ENCODE assay signal across 19 mouse cellular contexts in genomic region chr4:98401584-98401962, GRCm38 (mm10). TPM values are rescaled to one million over a fixed set of nuclear protein-coding genes. Genes with fewer than 3 reads are reported as not detected.
DNase-seq lines count a peak whose midpoint lies in the region; ATAC-seq and TF ChIP-seq lines count a peak whose summit lies in the region.
"Had no signal": no experiment of that assay in that cellular context is flagged by ENCODE, and none has a peak within 500 bp of the region (broad histone marks: within the 10 kb centered on the region; RNA-seq: fewer than 3 reads in every experiment).

No protein-coding gene starts in this region.

- no peak for ATAC-seq in heart, embryonic 15.5 days (replicated peaks; ENCODE audit: insufficient number of reproducible peaks, insufficient read depth, low FRiP score, low read depth)
- peak; percentile 34; the same call in 1 of the 2 replicates for ATAC-seq in intestine, embryonic 16.5 days
- peak; percentile 73 for ATAC-seq in stomach, postnatal 0 days (ENCODE audit: low FRiP score, low TSS enrichment)
- no peak for ATAC-seq in forebrain, embryonic 12.5 days (ENCODE audit: low FRiP score)

- no peak overlapping the region for H3K9ac ChIP-seq in heart, embryonic 15.5 days
- H3K9ac ChIP-seq in intestine, embryonic 16.5 days (ENCODE audit: low read depth, low read length), result no peak overlapping the region
- H3K9ac ChIP-seq in stomach, postnatal 0 days (ENCODE audit: low read length), result no peak overlapping the region
- H3K9ac ChIP-seq in forebrain, embryonic 12.5 days, result no peak overlapping the region
- H3K9ac ChIP-seq: liver, postnatal 0 days; neural tube, embryonic 12.5 days had no signal

- no peak for TF ChIP-seq EP300 in stomach, postnatal 0 days (optimal IDR thresholded peaks at IDR 0.05)

- H3K4me2 ChIP-seq in heart, embryonic 15.5 days, result no peak overlapping the region
- H3K4me2 ChIP-seq in intestine, embryonic 16.5 days (ENCODE audit: low read depth, low read length), result no peak overlapping the region
- no peak overlapping the region for H3K4me2 ChIP-seq in stomach, postnatal 0 days (replicated peaks; ENCODE audit: low read depth)
- no peak overlapping the region for H3K4me2 ChIP-seq in forebrain, embryonic 12.5 days
- H3K4me2 ChIP-seq: midbrain, embryonic 11.5 days; neural tube, embryonic 12.5 days had no signal

- H3K4me1 ChIP-seq in heart, embryonic 15.5 days (replicated peaks), result peaks cover 12% of the 10 kb centered on the region
- H3K4me1 ChIP-seq in intestine, embryonic 16.5 days (ENCODE audit: control insufficient read depth, insufficient read depth, low read length), result peaks cover 12% of the 10 kb centered on the region
- no peaks in the 10 kb centered on the region for H3K4me1 ChIP-seq in stomach, postnatal 0 days (replicated peaks; ENCODE audit: control insufficient read depth, insufficient read depth)
- no peaks in the 10 kb centered on the region for H3K4me1 ChIP-seq in forebrain, embryonic 12.5 days
- H3K4me1 ChIP-seq: limb, embryonic 10.5 days; neural tube, embryonic 12.5 days had no signal

- H3K27ac ChIP-seq in heart, embryonic 15.5 days, result peak overlapping the region; percentile 43
- peak overlapping the region; percentile 36; the same call in 1 of the 2 replicates for H3K27ac ChIP-seq in intestine, embryonic 16.5 days (ENCODE audit: low read length)
- H3K27ac ChIP-seq in stomach, postnatal 0 days (replicated peaks), result peak overlapping the region; percentile 69
- H3K27ac ChIP-seq in forebrain, embryonic 12.5 days, result no peak overlapping the region
- H3K27ac ChIP-seq: forebrain, embryonic 10.5 days; gastrocnemius, adult 2 months; limb, embryonic 10.5 days; neural tube, embryonic 12.5 days had no signal

- no peak for DNase-seq in heart, postnatal 25 days (ENCODE audit: low spot score)
- DNase-seq in kidney, postnatal 14 days, result peak; percentile 7
- no peak for DNase-seq in kidney, adult 9 months
- no peak for DNase-seq in stomach, postnatal 0 days (ENCODE audit: low spot score)
- DNase-seq: adrenal gland, postnatal 36 days; B cell, adult 2 months; cerebellum, adult 11-12 months; cerebellum, postnatal 14 days; gastrocnemius, adult 2 months; liver, postnatal 0 days; right cerebral cortex, adult 18-20 months; thymus, adult 2 months had no signal

- TF ChIP-seq CTCF in stomach, postnatal 0 days (IDR thresholded peaks at IDR 0.05; ENCODE audit: low read depth), result no peak

- intact Hi-C loops in heart, postnatal 25 days (cut with DNase I), result no loop called here

- no peak overlapping the region for H3K4me3 ChIP-seq in heart, embryonic 15.5 days
- no peak overlapping the region for H3K4me3 ChIP-seq in intestine, embryonic 16.5 days (ENCODE audit: low read length)
- H3K4me3 ChIP-seq in stomach, postnatal 0 days (ENCODE audit: low read depth, low read length), result no peak overlapping the region
- no peak overlapping the region for H3K4me3 ChIP-seq in forebrain, embryonic 12.5 days (replicated peaks)
- H3K4me3 ChIP-seq: forebrain, embryonic 10.5 days; gastrocnemius, adult 2 months; limb, embryonic 10.5 days; neural tube, embryonic 12.5 days had no signal

- H3K27me3 ChIP-seq in heart, embryonic 15.5 days, result no peaks in the 10 kb centered on the region
- H3K27me3 ChIP-seq in intestine, embryonic 16.5 days (replicated peaks; ENCODE audit: control insufficient read depth, insufficient read depth, low read length), result no peaks in the 10 kb centered on the region
- no peaks in the 10 kb centered on the region for H3K27me3 ChIP-seq in stomach, postnatal 0 days (ENCODE audit: control insufficient read depth, insufficient read depth, low read length)
- H3K27me3 ChIP-seq in forebrain, embryonic 12.5 days, result no peaks in the 10 kb centered on the region
- H3K27me3 ChIP-seq: neural tube, embryonic 12.5 days had no signal

- no peaks in the 10 kb centered on the region for H3K9me3 ChIP-seq in heart, embryonic 15.5 days (replicated peaks)
- no peaks in the 10 kb centered on the region for H3K9me3 ChIP-seq in intestine, embryonic 16.5 days (ENCODE audit: control insufficient read depth, low read length)
- no peaks in the 10 kb centered on the region for H3K9me3 ChIP-seq in stomach, postnatal 0 days (ENCODE audit: control insufficient read depth, low read length)
- no peaks in the 10 kb centered on the region for H3K9me3 ChIP-seq in forebrain, embryonic 12.5 days
- H3K9me3 ChIP-seq: forebrain, embryonic 10.5 days; limb, embryonic 10.5 days; neural tube, embryonic 12.5 days had no signal

- no peaks in the 10 kb centered on the region for H3K36me3 ChIP-seq in heart, embryonic 15.5 days
- no peaks in the 10 kb centered on the region for H3K36me3 ChIP-seq in intestine, embryonic 16.5 days (ENCODE audit: control insufficient read depth, insufficient read depth, low read length)
- H3K36me3 ChIP-seq in stomach, postnatal 0 days (ENCODE audit: control insufficient read depth, insufficient read depth, low read length), result no peaks in the 10 kb centered on the region
- no peaks in the 10 kb centered on the region for H3K36me3 ChIP-seq in forebrain, embryonic 12.5 days (replicated peaks)
- H3K36me3 ChIP-seq: forebrain, embryonic 10.5 days; limb, embryonic 10.5 days; neural tube, embryonic 12.5 days had no signal

- 65% methylated on average over 2 of the region's 2 CpGs for WGBS in heart, embryonic 15.5 days
- 64% methylated on average over 2 of the region's 2 CpGs for WGBS in intestine, embryonic 16.5 days
- WGBS in stomach, postnatal 0 days, result 48% methylated on average over 2 of the region's 2 CpGs
- 82% methylated on average over 2 of the region's 2 CpGs for WGBS in forebrain, embryonic 12.5 days

RNA-seq across cellular contexts. Expression of gene Patj, which starts 6.0 kb away (rescaled TPM):
- 5.9 and 10.4 TPM in 2 replicates for polyA plus RNA-seq in heart, embryonic 15.5 days (2015; fragmentation: Nextera tagmentation; extraction: Ambion mirVana)
- 10 to 100 TPM; 14.8 to 15.1 TPM for total RNA-seq in heart, postnatal 25 days (2021)
- polyA plus RNA-seq in intestine, embryonic 16.5 days (2015; fragmentation: Nextera tagmentation; extraction: Ambion mirVana), result 22.5 and 25.3 TPM in 2 replicates
- polyA plus RNA-seq in stomach, postnatal 0 days (2015; fragmentation: Nextera tagmentation; extraction: Ambion mirVana), result 6.2 and 8.0 TPM in 2 replicates
- 10.7 and 12.9 TPM in 2 replicates for polyA plus RNA-seq in forebrain, embryonic 12.5 days (2016; fragmentation: Nextera tagmentation; extraction: Ambion mirVana)

RNA-seq across cellular contexts. Expression of gene Tm2d1, which starts 18.5 kb away (rescaled TPM):
- 85.7 and 112 TPM in 2 replicates for polyA plus RNA-seq in heart, embryonic 15.5 days (2015; fragmentation: Nextera tagmentation; extraction: Ambion mirVana)
- 10 to 100 TPM; 42.8 to 46.3 TPM for total RNA-seq in heart, postnatal 25 days (2021)
- polyA plus RNA-seq in intestine, embryonic 16.5 days (2015; fragmentation: Nextera tagmentation; extraction: Ambion mirVana), result 87.7 and 96.3 TPM in 2 replicates
- 100 and 103 TPM in 2 replicates for polyA plus RNA-seq in stomach, postnatal 0 days (2015; fragmentation: Nextera tagmentation; extraction: Ambion mirVana)
- 88.8 and 92.2 TPM in 2 replicates for polyA plus RNA-seq in forebrain, embryonic 12.5 days (2016; fragmentation: Nextera tagmentation; extraction: Ambion mirVana)

Comparison
In these comparisons a context has a peak if more than half of its experiments do, and no peak if none do; other contexts are left out.
1. ATAC-seq: peak in intestine, embryonic 16.5 days (single experiment) and stomach, postnatal 0 days (single experiment); none in heart, embryonic 15.5 days (single experiment) and forebrain, embryonic 12.5 days (single experiment).